In genomic region chr7:139398111-139398510, GRCm38 (mm10) we compare ENCODE assay signal across 12 mouse cellular contexts. TPM values are rescaled to one million over a fixed set of nuclear protein-coding genes. Genes with fewer than 3 reads are reported as not detected.
A peak's percentile ranks its signal among the peaks of the same experiment; 100 is the strongest.
DNase-seq lines count a peak whose midpoint lies in the region; ATAC-seq and TF ChIP-seq lines count a peak whose summit lies in the region.
"Had no signal": no experiment of that assay in that cellular context is flagged by ENCODE, and none has a peak within 500 bp of the region (broad histone marks: within the 10 kb centered on the region; RNA-seq: fewer than 3 reads in every experiment).

No protein-coding gene starts in this region.

- ATAC-seq in heart, embryonic 14.5 days (ENCODE audit: insufficient number of reproducible peaks, insufficient read depth, low FRiP score, low read depth): no peak
- 0 out of 2 replicates have a peak, but pooled peaks have one; percentile 3 for ATAC-seq in lung, embryonic 16.5 days (ENCODE audit: low read depth)
- peak; percentile 24 for ATAC-seq in intestine, embryonic 15.5 days
- ATAC-seq in stomach, postnatal 0 days (ENCODE audit: low FRiP score, low TSS enrichment): peak; percentile 5; the same call in 1 of the 2 replicates
- no peak for ATAC-seq in midbrain, embryonic 14.5 days (ENCODE audit: low FRiP score, low TSS enrichment)

- H3K9me3 ChIP-seq in heart, embryonic 14.5 days (ENCODE audit: control insufficient read depth, low read length): no peaks in the 10 kb centered on the region
- no peaks in the 10 kb centered on the region for H3K9me3 ChIP-seq in lung, embryonic 16.5 days (ENCODE audit: control insufficient read depth, low read length)
- H3K9me3 ChIP-seq in intestine, embryonic 15.5 days: no peaks in the 10 kb centered on the region
- H3K9me3 ChIP-seq in stomach, postnatal 0 days (ENCODE audit: control insufficient read depth, low read length): no peaks in the 10 kb centered on the region
- H3K9me3 ChIP-seq in midbrain, embryonic 14.5 days (ENCODE audit: control insufficient read depth, low read length): no peaks in the 10 kb centered on the region
- H3K9me3 ChIP-seq: hindbrain, embryonic 10.5 days; midbrain, embryonic 13.5 days; neural tube, embryonic 12.5 days had no signal

- 81% methylated on average over 5 of the region's 5 CpGs for WGBS in heart, embryonic 14.5 days
- WGBS in lung, embryonic 16.5 days: 81% methylated on average over 5 of the region's 5 CpGs
- WGBS in intestine, embryonic 15.5 days: 82% methylated on average over 5 of the region's 5 CpGs
- 69% methylated on average over 5 of the region's 5 CpGs for WGBS in stomach, postnatal 0 days
- WGBS in midbrain, embryonic 14.5 days: 90% methylated on average over 5 of the region's 5 CpGs

- intact Hi-C loops in heart, postnatal 10 days (cut with DNase I): no loop called here

- H3K9ac ChIP-seq in heart, embryonic 14.5 days (ENCODE audit: low read length): peak overlapping the region; percentile 47; the same call in 1 of the 2 replicates
- H3K9ac ChIP-seq in lung, embryonic 16.5 days (ENCODE audit: low read length): no peak overlapping the region
- no peak overlapping the region for H3K9ac ChIP-seq in intestine, embryonic 15.5 days
- no peak overlapping the region for H3K9ac ChIP-seq in stomach, postnatal 0 days (ENCODE audit: low read length)
- H3K9ac ChIP-seq in midbrain, embryonic 14.5 days (replicated peaks; ENCODE audit: low read length): no peak overlapping the region
- H3K9ac ChIP-seq: forebrain, postnatal 0 days; midbrain, embryonic 13.5 days; neural tube, embryonic 12.5 days had no signal

- 0 out of 4 replicates have a peak overlapping the region, but pooled peaks of 1 of the 2 experiments have one; percentile 14 for H3K27ac ChIP-seq in heart, embryonic 14.5 days (replicated peaks in 1 of 2; ENCODE audit: control insufficient read depth in 1 of 2, insufficient read depth in 1 of 2, low read depth in 2 of 2, low read length in 2 of 2)
- H3K27ac ChIP-seq in lung, embryonic 16.5 days (ENCODE audit: low read length): peak overlapping the region; percentile 36; the same call in 1 of the 2 replicates
- H3K27ac ChIP-seq in intestine, embryonic 15.5 days: peak overlapping the region; percentile 18; the same call in 1 of the 2 replicates
- 0 out of 2 replicates have a peak overlapping the region, but pooled peaks have one; percentile 36 for H3K27ac ChIP-seq in stomach, postnatal 0 days (replicated peaks)
- H3K27ac ChIP-seq in midbrain, embryonic 14.5 days (replicated peaks; ENCODE audit: low read depth, low read length): no peak overlapping the region
- H3K27ac ChIP-seq: midbrain, embryonic 13.5 days; neural tube, embryonic 12.5 days had no signal

- H3K4me3 ChIP-seq in heart, embryonic 14.5 days (ENCODE audit: control insufficient read depth in 1 of 2, insufficient read depth in 1 of 2, low read depth in 1 of 2, low read length in 2 of 2): no peak overlapping the region
- no peak overlapping the region for H3K4me3 ChIP-seq in lung, embryonic 16.5 days (ENCODE audit: low read length)
- H3K4me3 ChIP-seq in intestine, embryonic 15.5 days (replicated peaks): no peak overlapping the region
- H3K4me3 ChIP-seq in stomach, postnatal 0 days (ENCODE audit: low read depth, low read length): no peak overlapping the region
- H3K4me3 ChIP-seq in midbrain, embryonic 14.5 days (replicated peaks; ENCODE audit: low read depth, low read length): no peak overlapping the region
- H3K4me3 ChIP-seq: hindbrain, embryonic 10.5 days; midbrain, embryonic 13.5 days; neural tube, embryonic 12.5 days had no signal

- DNase-seq in heart, postnatal 10 days: no peak
- no peak for DNase-seq in lung, postnatal 10 days
- no peak for DNase-seq in stomach, postnatal 0 days (ENCODE audit: low spot score)
- no peak for DNase-seq in midbrain, embryonic 14.5 days
- DNase-seq in thymus, postnatal 4 days: no peak
- DNase-seq: forebrain, postnatal 0 days had no signal

- H3K36me3 ChIP-seq in heart, embryonic 14.5 days (ENCODE audit: control insufficient read depth, insufficient read depth, low read length): peaks cover 5% of the 10 kb centered on the region; the same call in 1 of the 2 replicates
- H3K36me3 ChIP-seq in lung, embryonic 16.5 days (ENCODE audit: control insufficient read depth, insufficient read depth, low read length): no peaks in the 10 kb centered on the region
- H3K36me3 ChIP-seq in intestine, embryonic 15.5 days: no peaks in the 10 kb centered on the region
- H3K36me3 ChIP-seq in stomach, postnatal 0 days (ENCODE audit: control insufficient read depth, insufficient read depth, low read length): no peaks in the 10 kb centered on the region
- no peaks in the 10 kb centered on the region for H3K36me3 ChIP-seq in midbrain, embryonic 14.5 days (ENCODE audit: control insufficient read depth, insufficient read depth, low read length)
- H3K36me3 ChIP-seq: hindbrain, embryonic 10.5 days; midbrain, embryonic 13.5 days; neural tube, embryonic 12.5 days had no signal

- no peak for TF ChIP-seq EP300 in stomach, postnatal 0 days (optimal IDR thresholded peaks at IDR 0.05)

- H3K4me1 ChIP-seq in heart, embryonic 14.5 days (ENCODE audit: control insufficient read depth in 2 of 2, insufficient read depth in 2 of 2, low read length in 2 of 2): peaks cover 33 to 78% of the 10 kb centered on the region in 2 experiments
- H3K4me1 ChIP-seq in lung, embryonic 16.5 days (replicated peaks; ENCODE audit: control insufficient read depth, insufficient read depth, low read length): peaks cover 65% of the 10 kb centered on the region
- H3K4me1 ChIP-seq in intestine, embryonic 15.5 days (replicated peaks): peaks cover 52% of the 10 kb centered on the region
- peaks cover 22% of the 10 kb centered on the region for H3K4me1 ChIP-seq in stomach, postnatal 0 days (replicated peaks; ENCODE audit: control insufficient read depth, insufficient read depth)
- H3K4me1 ChIP-seq in midbrain, embryonic 14.5 days (ENCODE audit: control insufficient read depth, insufficient read depth, low read length): no peaks in the 10 kb centered on the region

- TF ChIP-seq CTCF in stomach, postnatal 0 days (IDR thresholded peaks at IDR 0.05; ENCODE audit: low read depth): no peak

- H3K27me3 ChIP-seq in heart, embryonic 14.5 days (ENCODE audit: control insufficient read depth, insufficient read depth, low read length): no peaks in the 10 kb centered on the region
- no peaks in the 10 kb centered on the region for H3K27me3 ChIP-seq in lung, embryonic 16.5 days (ENCODE audit: control insufficient read depth, insufficient read depth, low read depth, low read length)
- no peaks in the 10 kb centered on the region for H3K27me3 ChIP-seq in intestine, embryonic 15.5 days (replicated peaks)
- no peaks in the 10 kb centered on the region for H3K27me3 ChIP-seq in stomach, postnatal 0 days (ENCODE audit: control insufficient read depth, insufficient read depth, low read length)
- H3K27me3 ChIP-seq in midbrain, embryonic 14.5 days (ENCODE audit: control insufficient read depth, insufficient read depth, low read length): no peaks in the 10 kb centered on the region
- H3K27me3 ChIP-seq: midbrain, embryonic 13.5 days; neural tube, embryonic 12.5 days had no signal

- 0 out of 2 replicates have a peak overlapping the region, but pooled peaks have one; percentile 31 for H3K4me2 ChIP-seq in heart, embryonic 14.5 days (ENCODE audit: low read length)
- H3K4me2 ChIP-seq in lung, embryonic 16.5 days (ENCODE audit: low read depth, low read length): no peak overlapping the region
- no peak overlapping the region for H3K4me2 ChIP-seq in intestine, embryonic 15.5 days (replicated peaks)
- no peak overlapping the region for H3K4me2 ChIP-seq in stomach, postnatal 0 days (replicated peaks; ENCODE audit: low read depth)
- H3K4me2 ChIP-seq in midbrain, embryonic 14.5 days (ENCODE audit: low read length): no peak overlapping the region
- H3K4me2 ChIP-seq: midbrain, embryonic 13.5 days; neural tube, embryonic 12.5 days had no signal

RNA-seq across cellular contexts. Expression of gene Inpp5a, which starts 9.2 kb away (rescaled TPM):
- polyA plus RNA-seq in heart, embryonic 14.5 days (2014; fragmentation: Nextera tagmentation; extraction: Ambion mirVana): 89.9 and 93.9 TPM in 2 replicates
- 100 to 1,000 TPM; 185 to 197 TPM for total RNA-seq in heart, postnatal 10 days (2021)
- 26.8 and 28.8 TPM in 2 replicates for polyA plus RNA-seq in lung, embryonic 16.5 days (2015; fragmentation: Nextera tagmentation; extraction: Ambion mirVana)
- polyA plus RNA-seq in intestine, embryonic 15.5 days (2015; fragmentation: Nextera tagmentation; extraction: Ambion mirVana): 33.1 and 35.5 TPM in 2 replicates
- 25.4 and 27.6 TPM in 2 replicates for polyA plus RNA-seq in stomach, postnatal 0 days (2015; fragmentation: Nextera tagmentation; extraction: Ambion mirVana)
- 21.0 and 23.0 TPM in 2 replicates for polyA plus RNA-seq in midbrain, embryonic 14.5 days (2014; fragmentation: Nextera tagmentation; extraction: Ambion mirVana)

Comparison
In these comparisons a context has a peak if more than half of its experiments do, and no peak if none do; other contexts are left out.
1. ATAC-seq: peak in lung, embryonic 16.5 days (single experiment), intestine, embryonic 15.5 days (single experiment) and stomach, postnatal 0 days (single experiment); none in heart, embryonic 14.5 days (single experiment) and midbrain, embryonic 14.5 days (single experiment).